Mouse (Mus musculus) neural tube, embryonic 14.5 days (tissue): ENCODE data around the gene Kcnt2. TPM values are rescaled to one million over a fixed set of nuclear protein-coding genes. Genes with fewer than 3 reads are reported as not detected.

Experiments used
- ATAC-seq: fragments of 200-750 bp; cut with Nextera tagmentation; 2 replicates; pipeline ENCODE4 v1.8.0; 2017; ENCODE audit warnings: low read depth, mild to moderate bottlenecking, moderate TSS enrichment, moderate library complexity
- H3K27ac ChIP-seq: fragments of 300-500 bp; sonication (generic); 2 replicates; pipeline ENCODE4 v1.5.1; 2014; ENCODE audit warnings: low read depth, mild to moderate bottlenecking, control low read depth, low read length, moderate library complexity, mixed read lengths
- H3K27me3 ChIP-seq: fragments of 300-500 bp; sonication (generic); 2 replicates; pipeline ENCODE4 v1.6.1; 2014; ENCODE audit warnings: low read length; ENCODE audit not compliant: control insufficient read depth, insufficient read depth
- H3K36me3 ChIP-seq: fragments of 300-500 bp; sonication (generic); 2 replicates; pipeline ENCODE4 v1.6.1; 2014; ENCODE audit warnings: low read length, mixed read lengths; ENCODE audit not compliant: control insufficient read depth, insufficient read depth
- H3K4me1 ChIP-seq: fragments of 300-500 bp; sonication (generic); 2 replicates; pipeline ENCODE4 v1.6.1; 2014; ENCODE audit warnings: low read length; ENCODE audit not compliant: control insufficient read depth, insufficient read depth
- H3K4me2 ChIP-seq: fragments of 300-500 bp; sonication (generic); 2 replicates; pipeline ENCODE4 v1.6.1; 2014; ENCODE audit warnings: mild to moderate bottlenecking, low read depth, low read length, control low read depth
- H3K4me3 ChIP-seq: fragments of 300-500 bp; sonication (generic); 2 replicates; pipeline ENCODE4 v1.5.1; 2014; ENCODE audit warnings: low read depth, low read length, control low read depth, mixed read lengths
- H3K9ac ChIP-seq: fragments of 300-500 bp; sonication (generic); replicated peaks from 2 replicates; pipeline ENCODE4 v1.6.1; 2014; ENCODE audit warnings: low read depth, mild to moderate bottlenecking, control low read depth, low read length, mixed read lengths
- H3K9me3 ChIP-seq: fragments of 300-500 bp; sonication (generic); 2 replicates; pipeline ENCODE4 v1.6.1; 2016; ENCODE audit warnings: low read length; ENCODE audit not compliant: control insufficient read depth
- WGBS: fragments of 180-500 bp; shearing (Covaris S2); extraction: QIAGEN DNeasy Blood & Tissue Kit; methylation state at CpG from one replicate; pipeline ENCODE4 v1.1.7; 2014; 5-methylcytosine and 5-hydroxymethylcytosine counted together
- polyA plus RNA-seq: library from polyadenylated mRNA; unstranded; fragments of >200 nt; fragmentation: Nextera tagmentation; extraction: Ambion mirVana; gene quantifications from 2 replicates; pipeline ENCODE4 v1.2.1, GENCODE M21; 2014

Gene Kcnt2
- polyA plus RNA-seq, 1 experiment from 2014 or later, result 6.2 TPM

DNA sequence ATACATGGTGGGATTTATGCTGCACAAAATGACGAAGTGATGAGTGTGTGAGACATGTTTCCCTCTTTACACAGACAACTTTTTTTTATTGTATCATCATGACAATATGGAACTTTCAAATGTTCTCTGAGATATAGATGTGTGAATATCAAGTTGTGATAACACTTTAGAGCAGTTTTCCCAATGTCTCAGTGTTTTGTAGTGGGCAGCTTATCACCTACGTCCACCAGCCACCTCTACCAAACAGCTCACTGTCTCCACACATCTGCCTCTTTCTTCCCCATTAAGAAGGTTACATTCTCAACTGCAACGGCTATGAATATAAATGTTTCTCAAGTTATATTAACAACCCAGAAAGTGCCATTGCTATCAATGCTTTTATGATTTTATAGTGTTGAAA, 27.7 kb downstream of the Kcnt2 start:
- H3K9ac ChIP-seq, result no peak overlapping the region
- WGBS, result 87% methylated on average over 3 of the region's 3 CpGs
- no peak overlapping the region for H3K4me3 ChIP-seq
- no peaks in the 10 kb centered on the region for H3K4me1 ChIP-seq
- no peaks in the 10 kb centered on the region for H3K27me3 ChIP-seq
- no peaks in the 10 kb centered on the region for H3K36me3 ChIP-seq
- H3K4me2 ChIP-seq, result no peak overlapping the region
- H3K9me3 ChIP-seq, result no peaks in the 10 kb centered on the region
- no peak overlapping the region for H3K27ac ChIP-seq
- ATAC-seq, result no peak

GRCm38 (mm10) chr1:140275813-140276212, 29.9 kb downstream of the Kcnt2 start:
- Histone ChIP-seq H3K4me3 (no peak overlapping the region), H3K36me3 (no peaks in the 10 kb centered on the region), H3K4me2 (no peak overlapping the region), H3K9ac (no peak overlapping the region), H3K27me3 (no peaks in the 10 kb centered on the region), H3K27ac (no peak overlapping the region), H3K9me3 (no peaks in the 10 kb centered on the region; the same call in 1 of the 2 replicates), H3K4me1 (no peaks in the 10 kb centered on the region)
- ATAC-seq, result no peak

DNA sequence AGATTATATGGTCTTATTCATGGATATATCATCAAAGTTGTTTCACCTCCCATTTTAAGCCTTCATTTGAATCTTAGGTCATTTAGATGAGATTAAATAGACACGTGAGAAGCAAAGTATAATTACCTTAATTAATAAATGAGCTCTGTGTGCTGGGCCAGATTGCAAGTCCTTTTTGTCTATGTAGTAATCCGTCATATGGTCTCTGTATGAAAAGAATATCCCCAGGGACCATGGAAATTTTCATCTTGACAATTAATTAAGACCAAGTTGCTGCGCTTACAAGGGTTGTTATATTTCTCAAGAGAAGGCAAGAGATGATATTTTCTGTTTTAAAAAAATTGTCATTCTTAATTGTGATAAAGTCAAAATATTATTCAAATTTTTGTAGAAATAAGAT, 47.2 kb downstream of the Kcnt2 start:
- 50% methylated on average over 3 of the region's 3 CpGs for WGBS
- Histone ChIP-seq H3K9ac (no peak overlapping the region), H3K4me1 (no peaks in the 10 kb centered on the region), H3K9me3 (no peaks in the 10 kb centered on the region), H3K4me3 (no peak overlapping the region), H3K36me3 (no peaks in the 10 kb centered on the region), H3K4me2 (no peak overlapping the region), H3K27me3 (no peaks in the 10 kb centered on the region), H3K27ac (no peak overlapping the region)
- no peak for ATAC-seq

- Histone ChIP-seq H3K27me3 (no peaks in the 10 kb centered on the region), H3K27ac (no peak overlapping the region), H3K9ac (no peak overlapping the region), H3K36me3 (no peaks in the 10 kb centered on the region), H3K4me3 (no peak overlapping the region), H3K9me3 (no peaks in the 10 kb centered on the region), H3K4me2 (no peak overlapping the region), H3K4me1 (no peaks in the 10 kb centered on the region)
- no peak for ATAC-seq
Observed at GRCm38 (mm10) chr1:140295482-140295881, 49.5 kb downstream of the Kcnt2 start.

GRCm38 (mm10) chr1:140304244-140304643, 58.3 kb downstream of the Kcnt2 start:
- no peaks in the 10 kb centered on the region for H3K9me3 ChIP-seq
- H3K4me3 ChIP-seq, result no peak overlapping the region
- 94% methylated on average over 1 of the region's 1 CpGs for WGBS
- no peaks in the 10 kb centered on the region for H3K36me3 ChIP-seq
- H3K9ac ChIP-seq, result no peak overlapping the region
- H3K27me3 ChIP-seq, result no peaks in the 10 kb centered on the region
- H3K4me1 ChIP-seq, result no peaks in the 10 kb centered on the region
- no peak overlapping the region for H3K27ac ChIP-seq
- ATAC-seq, result no peak
- no peak overlapping the region for H3K4me2 ChIP-seq

- no peaks in the 10 kb centered on the region for H3K36me3 ChIP-seq
- no peaks in the 10 kb centered on the region for H3K27me3 ChIP-seq
- H3K9ac ChIP-seq, result no peak overlapping the region
- H3K9me3 ChIP-seq, result no peaks in the 10 kb centered on the region
- H3K4me3 ChIP-seq, result no peak overlapping the region
- H3K4me1 ChIP-seq, result no peaks in the 10 kb centered on the region
- H3K4me2 ChIP-seq, result no peak overlapping the region
- no peak for ATAC-seq
- H3K27ac ChIP-seq, result no peak overlapping the region
Observed at GRCm38 (mm10) chr1:140305344-140305743, 59.4 kb downstream of the Kcnt2 start.

- ATAC-seq, result no peak
- H3K36me3 ChIP-seq, result no peaks in the 10 kb centered on the region
- H3K9me3 ChIP-seq, result no peaks in the 10 kb centered on the region
- no peak overlapping the region for H3K4me3 ChIP-seq
- H3K27ac ChIP-seq, result no peak overlapping the region
- no peak overlapping the region for H3K9ac ChIP-seq
- no peaks in the 10 kb centered on the region for H3K27me3 ChIP-seq
- H3K4me1 ChIP-seq, result no peaks in the 10 kb centered on the region
- H3K4me2 ChIP-seq, result no peak overlapping the region
- WGBS, result 66% methylated on average over 2 of the region's 2 CpGs
Observed at GRCm38 (mm10) chr1:140306339-140306738, 60.4 kb downstream of the Kcnt2 start.

GRCm38 (mm10) chr1:140310739-140311138, 64.8 kb downstream of the Kcnt2 start:
- WGBS, result 98% methylated on average over 2 of the region's 2 CpGs

DNA sequence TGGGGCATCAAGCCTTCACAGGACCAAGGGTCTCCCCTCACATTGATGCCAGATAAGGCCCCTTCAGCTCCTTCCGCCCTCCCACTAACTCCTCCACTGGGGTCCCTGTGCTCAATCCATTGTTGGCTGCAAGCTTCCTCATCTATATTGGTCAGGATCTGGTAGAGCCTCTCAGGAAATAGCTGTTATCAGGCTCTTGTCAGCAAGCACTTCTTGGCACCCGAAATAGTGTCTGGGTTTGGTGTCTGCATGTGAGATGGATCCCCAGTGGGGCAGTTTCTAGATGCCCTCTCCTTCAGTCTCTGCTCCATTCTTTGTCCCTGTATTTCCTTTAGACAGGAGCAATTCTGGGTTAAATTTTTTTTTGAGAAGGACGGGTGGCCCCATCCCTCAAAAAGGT, 79.1 kb downstream of the Kcnt2 start:
- Histone ChIP-seq H3K4me3 (no peak overlapping the region), H3K9me3 (no peaks in the 10 kb centered on the region), H3K27me3 (no peaks in the 10 kb centered on the region), H3K9ac (no peak overlapping the region), H3K4me1 (no peaks in the 10 kb centered on the region), H3K27ac (no peak overlapping the region), H3K36me3 (no peaks in the 10 kb centered on the region), H3K4me2 (no peak overlapping the region)
- no peak for ATAC-seq
- 98% methylated on average over 3 of the region's 3 CpGs for WGBS

More at GRCm38 (mm10) chr1:140310739-140311138, 64.8 kb downstream of the Kcnt2 start:
- no peak for ATAC-seq
- Histone ChIP-seq H3K27me3 (no peaks in the 10 kb centered on the region), H3K36me3 (no peaks in the 10 kb centered on the region), H3K9me3 (no peaks in the 10 kb centered on the region), H3K4me2 (no peak overlapping the region), H3K9ac (no peak overlapping the region), H3K4me1 (no peaks in the 10 kb centered on the region), H3K4me3 (no peak overlapping the region), H3K27ac (no peak overlapping the region)

- no peaks in the 10 kb centered on the region for H3K27me3 ChIP-seq
- H3K9ac ChIP-seq, result no peak overlapping the region
- no peak overlapping the region for H3K4me2 ChIP-seq
- no peak overlapping the region for H3K27ac ChIP-seq
- no peaks in the 10 kb centered on the region for H3K9me3 ChIP-seq
- H3K4me1 ChIP-seq, result no peaks in the 10 kb centered on the region
- 84% methylated on average over 3 of the region's 3 CpGs for WGBS
- no peak for ATAC-seq
- no peaks in the 10 kb centered on the region for H3K36me3 ChIP-seq
- no peak overlapping the region for H3K4me3 ChIP-seq
Observed at GRCm38 (mm10) chr1:140326709-140327108, 80.8 kb downstream of the Kcnt2 start.
